Mouse (Mus musculus) brain, embryonic 18.5 days (tissue): ENCODE results near the gene Spata5.

Source experiments
- DNase-seq: peaks from one replicate; pipeline ENCODE4 v3.0.0-alpha.2; 2012; ENCODE audit warnings: low read depth, low spot score

Spata5 gene

DNA sequence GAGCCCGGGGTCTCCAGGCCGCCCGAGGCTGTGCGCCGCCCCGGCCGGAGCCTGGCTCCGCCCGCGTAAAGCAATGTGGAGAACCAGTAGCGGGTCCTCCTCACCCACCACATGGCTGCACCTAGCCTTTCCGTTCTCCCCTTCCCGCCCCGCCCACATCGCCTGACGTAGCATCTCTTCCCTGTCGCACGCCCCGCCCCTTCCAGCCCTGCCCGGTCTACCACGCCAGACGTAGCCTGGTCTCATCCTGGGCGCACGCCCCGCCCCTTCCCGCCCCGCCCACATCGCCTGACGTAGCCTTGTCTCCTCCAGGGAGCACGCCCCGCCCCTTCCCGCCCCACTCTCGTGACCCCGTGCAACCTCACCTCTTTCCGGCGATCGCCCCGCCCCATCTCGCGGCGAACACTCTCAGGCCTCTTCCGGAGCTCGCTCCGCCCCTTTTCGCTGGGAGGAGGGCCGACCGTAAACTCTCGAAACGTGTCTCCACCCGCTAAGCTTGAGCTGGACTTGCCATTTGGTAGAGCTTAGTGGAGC, at the start of gene Spata5:
TSS of gene Spata5 (plus strand) at position 439 of the 534 bp plus-strand sequence.
- DNase-seq = peak; percentile 99

- DNase-seq = no peak
These were observed 49.3 kb upstream of the Spata5 start for GRCm38 (mm10) chr3:37370407-37370806.

DNA sequence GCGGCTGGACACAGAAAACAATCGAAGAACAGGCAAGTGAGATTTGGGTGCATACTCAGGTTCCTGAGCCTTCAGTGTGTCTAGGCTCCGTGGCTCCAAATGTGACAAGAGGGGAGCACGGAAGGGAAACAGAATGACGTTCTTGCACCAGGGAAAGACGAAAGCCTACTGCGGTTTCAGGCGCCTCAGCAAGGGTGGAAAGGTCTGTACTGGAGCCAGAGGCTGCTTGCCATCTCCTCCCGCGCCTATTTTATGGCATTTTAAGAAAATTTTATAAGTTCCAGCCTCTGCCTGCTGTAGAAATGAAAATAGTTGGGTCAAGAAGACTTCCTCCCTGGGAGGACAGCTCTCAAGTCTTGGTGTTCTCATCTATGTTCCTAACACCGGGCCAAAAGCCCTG, 46.0 kb upstream of the Spata5 start:
- DNase-seq = no peak

GRCm38 (mm10) chr3:37377926-37378325, 41.8 kb upstream of the Spata5 start:
- no peak for DNase-seq

DNA sequence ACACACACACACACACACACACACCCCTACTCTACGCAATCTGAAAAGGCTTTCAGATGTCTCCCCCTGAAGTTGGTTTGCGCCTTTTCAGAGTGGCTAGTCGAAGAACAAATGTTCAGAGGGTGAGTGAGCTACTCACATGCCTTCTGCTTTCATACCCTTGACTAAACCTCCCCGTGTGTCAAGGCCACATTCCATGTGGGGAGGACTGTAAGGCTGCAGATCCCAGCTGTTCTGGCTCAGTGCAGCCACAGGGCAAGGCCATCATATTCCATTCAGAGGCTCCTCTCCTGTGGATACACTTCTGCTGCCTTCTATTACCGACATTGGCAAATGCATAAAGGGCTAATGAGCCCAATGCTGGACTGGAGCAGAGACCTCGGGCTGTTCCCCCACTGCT, 41.3 kb upstream of the Spata5 start:
- DNase-seq = no peak

- DNase-seq = no peak
These were observed 40.5 kb upstream of the Spata5 start for GRCm38 (mm10) chr3:37379201-37379600.

DNA sequence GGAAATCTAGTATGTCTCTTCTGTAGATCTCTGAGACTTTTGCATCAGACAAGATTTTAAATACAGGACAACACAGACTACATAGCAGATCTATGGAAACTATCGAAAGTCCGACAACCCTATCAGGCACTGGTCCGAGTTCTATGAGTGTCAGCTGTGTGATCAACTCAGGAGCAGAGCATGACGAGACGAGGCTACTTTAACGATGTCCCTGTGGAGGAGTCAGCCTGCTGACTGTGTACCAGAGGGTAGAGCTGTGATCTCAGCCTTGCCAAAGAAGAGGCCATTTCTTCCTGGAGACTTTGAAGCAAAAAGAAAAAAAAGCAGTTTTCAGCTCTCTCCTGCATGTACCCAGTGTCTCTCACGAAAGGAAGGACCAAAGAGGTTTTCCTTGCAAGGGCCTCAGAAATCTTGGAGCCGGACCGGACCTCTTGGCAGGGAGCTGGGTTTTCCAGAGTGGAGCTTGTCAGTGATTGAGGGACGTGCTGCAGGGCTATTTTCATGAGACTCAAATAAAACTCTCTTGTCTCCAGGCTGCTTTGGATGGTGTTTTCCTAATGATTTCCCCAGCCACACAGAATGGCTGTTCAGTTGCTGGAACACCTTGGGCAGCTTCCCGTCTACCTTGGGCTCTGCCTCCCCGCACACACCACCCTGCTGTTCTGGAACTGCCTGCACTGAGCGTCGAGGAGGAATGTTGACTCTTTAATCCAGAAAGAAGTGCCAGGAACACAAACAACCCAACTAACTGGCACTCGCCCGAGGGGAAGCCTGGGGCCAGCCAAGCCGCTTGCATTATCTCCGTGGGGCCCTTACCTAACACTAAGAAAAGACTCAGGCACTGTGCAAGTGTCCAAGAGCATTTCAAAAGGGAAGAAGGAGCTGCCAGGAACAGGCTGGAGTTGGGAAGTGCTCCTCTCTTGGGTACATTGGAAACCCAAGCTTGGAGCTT, 39.5 kb upstream of the Spata5 start:
- DNase-seq = no peak

GRCm38 (mm10) chr3:37381457-37381856, 38.2 kb upstream of the Spata5 start:
- DNase-seq = no peak

DNA sequence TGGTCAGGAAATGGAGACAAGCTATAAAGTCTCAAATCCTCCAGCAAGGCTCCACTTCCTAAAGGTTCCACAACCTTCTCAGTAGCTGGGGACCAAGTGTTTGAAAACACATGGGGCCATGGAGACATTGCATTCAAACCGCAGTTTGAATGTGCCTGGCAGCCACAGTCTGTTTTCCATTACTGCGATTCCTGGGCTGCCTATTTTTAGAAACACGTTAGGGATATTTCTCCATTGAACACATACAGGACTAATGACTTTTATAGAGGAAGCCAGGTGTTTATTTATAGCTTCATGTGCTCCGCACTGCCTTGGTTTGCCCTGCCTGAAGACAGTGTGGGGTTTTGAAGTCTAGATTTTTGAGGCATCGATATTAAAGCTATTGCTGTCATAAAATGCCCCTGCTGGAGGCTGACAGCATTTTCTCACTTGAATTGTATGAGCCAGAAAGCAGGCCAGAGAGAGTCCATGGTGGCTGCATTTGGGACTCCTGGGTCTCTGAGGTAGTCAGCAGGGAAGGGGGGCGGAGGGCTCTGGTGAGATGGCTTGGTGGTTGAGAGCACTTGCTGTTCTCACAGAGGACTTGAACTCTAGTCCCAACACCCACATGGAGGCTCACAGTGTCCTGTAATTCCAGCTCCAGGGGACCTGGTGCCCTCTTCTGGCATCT, 36.5 kb upstream of the Spata5 start:
- no peak for DNase-seq

DNA sequence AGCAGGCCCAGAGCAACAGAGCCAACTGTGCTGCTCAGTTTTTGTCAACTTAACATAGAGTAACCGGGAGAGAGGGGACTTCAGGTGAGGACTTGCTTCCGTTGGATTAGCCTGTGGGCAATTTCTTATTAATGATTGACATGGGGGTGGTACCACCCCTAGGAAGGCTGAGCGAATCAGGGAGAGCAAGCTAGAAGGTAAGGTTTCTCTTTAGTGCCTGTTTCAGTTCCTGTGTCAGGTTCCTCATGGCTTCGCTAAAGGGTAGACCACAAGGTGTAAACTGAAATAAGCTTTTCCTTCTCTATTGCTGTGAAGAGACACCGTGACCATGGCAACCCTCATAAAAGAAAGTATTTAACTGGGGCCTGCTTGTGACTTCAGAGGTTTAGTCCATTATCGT, 32.4 kb upstream of the Spata5 start:
- DNase-seq = no peak

GRCm38 (mm10) chr3:37396930-37397608, 22.6 kb upstream of the Spata5 start:
- no peak for DNase-seq

GRCm38 (mm10) chr3:37397646-37398045, 22.1 kb upstream of the Spata5 start:
- DNase-seq = no peak

GRCm38 (mm10) chr3:37398661-37399395, 20.9 kb upstream of the Spata5 start:
- DNase-seq = no peak

- DNase-seq = no peak
These were observed 17.7 kb upstream of the Spata5 start for GRCm38 (mm10) chr3:37401729-37402610.

DNA sequence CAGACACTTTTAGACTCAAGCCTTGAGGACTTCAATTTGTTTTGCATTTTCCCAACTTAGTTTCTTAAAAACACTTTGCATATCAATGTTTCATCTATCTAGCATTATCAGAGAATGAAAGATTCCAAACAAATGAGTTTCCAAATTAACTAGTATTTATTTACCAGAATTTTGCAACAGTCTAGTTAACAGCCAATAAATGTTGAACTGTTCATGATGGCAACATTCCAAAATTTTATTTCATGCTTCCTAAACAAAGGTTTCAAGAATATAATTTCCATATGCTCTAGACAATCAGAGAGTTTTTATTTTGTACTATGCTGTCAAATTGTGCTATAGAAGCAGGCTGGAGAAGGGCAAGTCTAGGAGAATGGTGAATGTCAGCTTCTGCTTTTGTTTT, 12.1 kb upstream of the Spata5 start:
- DNase-seq = no peak

DNA sequence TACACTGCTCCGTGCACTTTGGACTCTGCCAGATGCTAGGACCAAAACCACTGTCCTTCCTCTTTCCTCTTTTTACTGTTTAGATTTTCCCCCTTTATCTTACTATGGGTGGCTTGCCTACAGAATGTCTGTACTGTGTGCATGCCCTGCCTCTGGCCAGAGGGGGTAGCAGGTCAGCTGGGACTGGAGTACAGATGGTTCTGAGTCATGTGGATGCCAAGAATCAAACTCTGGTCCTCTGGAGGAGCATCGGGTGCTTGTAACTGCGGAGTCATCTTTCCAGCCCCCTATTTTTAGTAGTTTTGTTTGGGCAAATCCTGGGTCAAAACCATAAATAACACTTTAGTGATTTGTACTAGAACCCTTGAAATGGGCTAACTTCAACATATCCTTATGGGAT, 6.2 kb upstream of the Spata5 start:
- DNase-seq = no peak

GRCm38 (mm10) chr3:37414413-37414960, 5.2 kb upstream of the Spata5 start:
- DNase-seq = peak; percentile 47

DNA sequence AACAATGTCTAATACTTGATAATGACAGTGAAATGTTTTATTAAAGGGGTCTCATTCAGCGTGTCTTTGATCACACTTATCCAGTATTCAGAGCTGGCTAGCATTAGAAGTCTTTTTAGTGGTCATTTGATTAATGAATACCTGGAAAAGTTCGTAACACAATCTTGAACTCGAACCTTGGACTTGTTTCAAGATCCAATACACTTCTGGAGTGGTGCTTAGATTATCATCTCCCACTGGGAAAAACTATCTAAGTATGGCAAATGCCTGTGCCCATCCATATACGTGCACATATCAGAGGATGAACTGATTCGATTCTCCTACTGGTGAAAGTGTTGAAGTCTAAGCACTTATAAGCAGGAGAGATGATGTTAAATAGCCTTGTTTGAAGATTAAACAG, 1.4 kb upstream of the Spata5 start:
- no peak for DNase-seq

DNA sequence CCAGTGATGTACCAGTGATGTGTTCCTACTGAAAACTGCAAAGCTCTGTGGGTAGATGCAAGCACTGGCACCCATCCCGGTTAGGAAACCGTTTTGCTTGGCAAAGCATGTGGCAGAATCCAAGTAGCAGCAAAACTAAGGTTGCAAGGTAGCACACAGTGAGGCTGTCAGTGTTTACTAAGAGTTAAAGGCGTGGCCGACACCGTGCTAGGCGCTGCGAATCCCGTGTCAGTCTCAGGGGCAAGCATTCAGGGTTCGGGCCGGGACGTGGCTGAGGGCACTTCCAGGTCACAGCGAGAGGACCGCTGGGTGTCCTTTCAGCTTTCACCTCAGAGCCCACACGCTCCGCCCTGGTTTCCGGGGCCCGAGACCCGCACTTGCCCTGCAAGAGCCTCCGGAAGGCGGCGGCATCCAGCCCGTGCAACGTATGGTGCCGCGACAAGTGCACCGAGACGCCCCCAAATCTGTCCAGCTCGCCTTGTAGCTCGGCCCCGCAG, 687 bp upstream of the Spata5 start:
- no peak for DNase-seq

GRCm38 (mm10) chr3:37420072-37420471, 376 bp downstream of the Spata5 start, which contains the start of gene Nudt6:
Gene Nudt6 (minus strand): TSS chr3:37420211.
- DNase-seq = peak; percentile 89
